Mouse (Mus musculus): Measurements from ENCODE around the gene Obp2b. TPM values are rescaled to one million over a fixed set of nuclear protein-coding genes. Genes with fewer than 3 reads are reported as not detected.

The Obp2b gene
- polyA plus RNA-seq, 1 experiment from 2014 or later = not detected

DNA sequence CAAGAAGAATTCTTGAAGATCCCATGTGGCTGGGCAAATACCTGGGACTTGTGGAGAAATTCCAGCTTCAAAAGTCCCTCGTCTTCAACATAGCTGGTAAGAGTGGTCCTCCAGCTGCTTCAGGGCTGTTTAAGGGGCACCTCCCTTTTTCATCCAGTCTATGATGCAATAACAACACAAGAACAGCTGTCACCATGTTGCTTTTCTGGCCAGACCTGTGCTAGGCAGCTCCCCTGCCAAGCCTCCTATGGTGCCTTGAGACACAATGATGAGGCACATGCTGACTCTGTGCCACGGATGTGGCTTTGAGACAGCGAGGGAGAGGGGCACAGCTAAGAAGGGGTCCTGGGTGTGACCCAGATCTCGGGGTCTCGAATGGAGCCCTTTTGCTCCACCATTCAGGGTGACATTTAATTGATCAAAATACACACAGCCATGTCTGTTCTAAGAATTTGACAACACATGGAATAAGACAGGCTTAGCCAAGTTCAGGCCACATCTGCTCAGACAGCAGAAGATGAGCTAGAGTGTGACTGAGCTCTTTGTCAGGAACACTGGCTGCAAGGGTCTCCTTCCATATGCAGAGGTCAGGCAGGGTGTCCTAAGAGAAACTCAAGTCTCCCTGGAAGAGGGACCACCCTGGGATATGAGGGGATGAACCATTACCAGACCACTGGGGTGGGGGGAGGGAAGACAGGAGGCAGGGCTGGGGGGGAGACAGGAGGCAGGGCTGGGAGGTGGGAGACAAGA is 48.9 kb downstream of the Obp2b start:
- WGBS = 70% methylated on average over 5 of the region's 5 CpGs
- no peak for DNase-seq (ENCODE audit: low spot score)

GRCm38 (mm10) chr2:25789092-25789491 is 52.3 kb downstream of the Obp2b start:
- H3K36me3 ChIP-seq = no peaks in the 10 kb centered on the region
- 78% methylated on average over 3 of the region's 3 CpGs for WGBS
- H3K27ac ChIP-seq = no peak overlapping the region
- no peaks in the 10 kb centered on the region for H3K9me3 ChIP-seq
- H3K4me1 ChIP-seq = peaks cover 13% of the 10 kb centered on the region; the same call in 1 of the 2 replicates
- DNase-seq (ENCODE audit: low spot score) = no peak
- H3K4me3 ChIP-seq = no peak overlapping the region
- no peaks in the 10 kb centered on the region; the same call in 1 of the 2 replicates for H3K27me3 ChIP-seq (ENCODE audit: insufficient read depth, poor library complexity, severe bottlenecking)

More for the DNA sequence above, 48.9 kb downstream of the Obp2b start:
- no peaks in the 10 kb centered on the region for H3K9me3 ChIP-seq
- H3K27ac ChIP-seq = no peak overlapping the region
- peaks cover 13% of the 10 kb centered on the region; the same call in 1 of the 2 replicates for H3K4me1 ChIP-seq
- no peak overlapping the region for H3K4me3 ChIP-seq
- no peaks in the 10 kb centered on the region for H3K36me3 ChIP-seq
- no peaks in the 10 kb centered on the region; the same call in 1 of the 2 replicates for H3K27me3 ChIP-seq (ENCODE audit: insufficient read depth, poor library complexity, severe bottlenecking)

Other genes with a start within 250 kb of the Obp2b start
- gene Lcn12, start 243.1 kb upstream of the Obp2b start, polyA plus RNA-seq (2016; fragmentation: Nextera tagmentation; extraction: Ambion mirVana) = not detected in 2 replicates
- 86.0 and 92.1 TPM in 2 replicates for gene Fbxw5, start 236.3 kb upstream of the Obp2b start, polyA plus RNA-seq (2016; fragmentation: Nextera tagmentation; extraction: Ambion mirVana)
- gene C8g, start 235.3 kb upstream of the Obp2b start, polyA plus RNA-seq (2016; fragmentation: Nextera tagmentation; extraction: Ambion mirVana) = 4.2 and 6.0 TPM in 2 replicates
- gene Traf2, start 190.1 kb upstream of the Obp2b start, polyA plus RNA-seq (2016; fragmentation: Nextera tagmentation; extraction: Ambion mirVana) = 29.7 and 30.9 TPM in 2 replicates
- gene Edf1, start 179.2 kb upstream of the Obp2b start, polyA plus RNA-seq (2016; fragmentation: Nextera tagmentation; extraction: Ambion mirVana) = 336 and 382 TPM in 2 replicates
- gene Mamdc4, start 162.2 kb upstream of the Obp2b start, polyA plus RNA-seq (2016; fragmentation: Nextera tagmentation; extraction: Ambion mirVana) = 1.6 and 3.7 TPM in 2 replicates
- gene Phpt1, start 161.8 kb upstream of the Obp2b start, polyA plus RNA-seq (2016; fragmentation: Nextera tagmentation; extraction: Ambion mirVana) = 160 and 170 TPM in 2 replicates
- 0.08 TPM in 1 of 2 replicates, not detected in the other for gene Ajm1, start 155.3 kb upstream of the Obp2b start, polyA plus RNA-seq (2016; fragmentation: Nextera tagmentation; extraction: Ambion mirVana)
- gene Rabl6, start 128.5 kb upstream of the Obp2b start, polyA plus RNA-seq (2016; fragmentation: Nextera tagmentation; extraction: Ambion mirVana) = 57.9 and 69.6 TPM in 2 replicates
- 0.07 and 0.21 TPM in 2 replicates for gene Ccdc183, start 119.3 kb upstream of the Obp2b start, polyA plus RNA-seq (2016; fragmentation: Nextera tagmentation; extraction: Ambion mirVana)
- 14.9 and 18.5 TPM in 2 replicates for gene Tmem141, start 115.0 kb upstream of the Obp2b start, polyA plus RNA-seq (2016; fragmentation: Nextera tagmentation; extraction: Ambion mirVana)
- gene Fcna, start 109.0 kb upstream of the Obp2b start, polyA plus RNA-seq (2016; fragmentation: Nextera tagmentation; extraction: Ambion mirVana) = 0.26 and 1.5 TPM in 2 replicates
- gene Lcn8, start 83.9 kb upstream of the Obp2b start, polyA plus RNA-seq (2016; fragmentation: Nextera tagmentation; extraction: Ambion mirVana) = not detected in 2 replicates
- gene Lcn5, start 79.1 kb upstream of the Obp2b start, polyA plus RNA-seq (2016; fragmentation: Nextera tagmentation; extraction: Ambion mirVana) = not detected in 2 replicates
- gene Lcn6, start 60.2 kb upstream of the Obp2b start, polyA plus RNA-seq (2016; fragmentation: Nextera tagmentation; extraction: Ambion mirVana) = not detected in 2 replicates
- gene Lcn10, start 54.3 kb upstream of the Obp2b start, polyA plus RNA-seq (2016; fragmentation: Nextera tagmentation; extraction: Ambion mirVana) = not detected in 2 replicates
- not detected in 2 replicates for gene Obp2a, start 37.0 kb upstream of the Obp2b start, polyA plus RNA-seq (2016; fragmentation: Nextera tagmentation; extraction: Ambion mirVana)
- 53.4 and 65.8 TPM in 2 replicates for gene Bmyc, start 30.3 kb upstream of the Obp2b start, polyA plus RNA-seq (2016; fragmentation: Nextera tagmentation; extraction: Ambion mirVana)
- not detected in 2 replicates for gene Lcn3, start 28.6 kb downstream of the Obp2b start, polyA plus RNA-seq (2016; fragmentation: Nextera tagmentation; extraction: Ambion mirVana)
- not detected in 2 replicates for gene Lcn11, start 40.0 kb downstream of the Obp2b start, polyA plus RNA-seq (2016; fragmentation: Nextera tagmentation; extraction: Ambion mirVana)
- gene Gm13539, start 45.2 kb downstream of the Obp2b start, polyA plus RNA-seq (2016; fragmentation: Nextera tagmentation; extraction: Ambion mirVana) = not detected in 2 replicates
- not detected in 2 replicates for gene Glt6d1, start 78.8 kb downstream of the Obp2b start, polyA plus RNA-seq (2016; fragmentation: Nextera tagmentation; extraction: Ambion mirVana)
- gene Lcn9, start 86.1 kb downstream of the Obp2b start, polyA plus RNA-seq (2016; fragmentation: Nextera tagmentation; extraction: Ambion mirVana) = not detected in 2 replicates
- gene Sohlh1, start 110.2 kb downstream of the Obp2b start, polyA plus RNA-seq (2016; fragmentation: Nextera tagmentation; extraction: Ambion mirVana) = not detected in 2 replicates
- gene Kcnt1, start 126.7 kb downstream of the Obp2b start, polyA plus RNA-seq (2016; fragmentation: Nextera tagmentation; extraction: Ambion mirVana) = 0.06 TPM in 1 of 2 replicates, not detected in the other
- 13.4 and 13.9 TPM in 2 replicates for gene Camsap1, start 246.3 kb downstream of the Obp2b start, polyA plus RNA-seq (2016; fragmentation: Nextera tagmentation; extraction: Ambion mirVana)